Mouse (Mus musculus): ENCODE data around the gene Wnt5b. TPM values are rescaled to one million over a fixed set of nuclear protein-coding genes. Genes with fewer than 3 reads are reported as not detected.
"Not testable (repeated sequence)": the region's sequence is repeated elsewhere in the genome, so short reads cannot be mapped to it uniquely, and the experiment has no call there.

The Wnt5b gene
- polyA plus RNA-seq, 1 experiment, result not detected

DNA sequence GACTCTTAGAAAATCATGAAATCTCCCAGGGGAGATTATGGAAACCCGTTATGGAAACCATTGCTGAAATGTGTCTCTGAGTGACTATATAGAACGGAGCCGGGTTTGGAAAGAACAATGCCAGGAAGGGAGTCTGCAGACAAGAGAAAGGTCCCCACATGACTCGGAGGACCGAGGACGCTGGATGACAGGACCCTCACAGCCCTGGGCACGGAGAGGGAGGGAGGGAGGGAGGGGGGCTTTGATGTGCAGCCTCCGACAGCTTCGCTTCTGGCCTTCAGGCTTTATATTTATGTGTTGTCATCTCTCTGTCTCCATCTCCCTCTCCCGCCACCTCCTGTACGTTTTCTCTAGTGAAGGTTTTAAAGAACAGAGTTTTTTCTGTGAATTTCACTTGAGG is 53.1 kb downstream of the Wnt5b start:
- Histone ChIP-seq H3K27me3 (ENCODE audit: control insufficient read depth) (no peaks in the 10 kb centered on the region), H3K36me3 (ENCODE audit: control insufficient read depth) (no peaks in the 10 kb centered on the region; the same call in 1 of the 2 replicates), H3K9me3 (ENCODE audit: control insufficient read depth, low read length) (no peaks in the 10 kb centered on the region), H3K4me1 (ENCODE audit: control insufficient read depth) (no peaks in the 10 kb centered on the region; the same call in 1 of the 2 replicates), H3K4me3 (replicated peaks) (no peak overlapping the region)
- TF ChIP-seq TAL1 (IDR thresholded peaks at IDR 0.05; ENCODE audit: low read length) (no peak), GATA1 (IDR thresholded peaks at IDR 0.05; ENCODE audit: low read length) (no peak)

GRCm38 (mm10) chr6:119490549-119490948 is 53.6 kb downstream of the Wnt5b start:
- Histone ChIP-seq H3K36me3 (ENCODE audit: control insufficient read depth) (no peaks in the 10 kb centered on the region; the same call in 1 of the 2 replicates), H3K9me3 (ENCODE audit: control insufficient read depth, low read length) (no peaks in the 10 kb centered on the region), H3K4me1 (ENCODE audit: control insufficient read depth) (no peaks in the 10 kb centered on the region; the same call in 1 of the 2 replicates), H3K27me3 (ENCODE audit: control insufficient read depth) (no peaks in the 10 kb centered on the region), H3K4me3 (replicated peaks) (no peak overlapping the region)
- no peak for TF ChIP-seq GATA1 (IDR thresholded peaks at IDR 0.05; ENCODE audit: low read length)
- TF ChIP-seq TAL1 (IDR thresholded peaks at IDR 0.05; ENCODE audit: low read length), result no peak

- no peaks in the 10 kb centered on the region for H3K9me3 ChIP-seq (ENCODE audit: control insufficient read depth, low read length)
- no peaks in the 10 kb centered on the region; the same call in 1 of the 2 replicates for H3K4me1 ChIP-seq (ENCODE audit: control insufficient read depth)
- peaks cover under 1% of the 10 kb centered on the region for H3K36me3 ChIP-seq (ENCODE audit: control insufficient read depth)
- TF ChIP-seq TAL1 (IDR thresholded peaks at IDR 0.05; ENCODE audit: low read length) (no peak), GATA1 (IDR thresholded peaks at IDR 0.05; ENCODE audit: low read length) (no peak)
- no peak overlapping the region for H3K4me3 ChIP-seq (replicated peaks)
- H3K27me3 ChIP-seq (ENCODE audit: control insufficient read depth), result no peaks in the 10 kb centered on the region
Observed at GRCm38 (mm10) chr6:119489765-119490164, 54.4 kb downstream of the Wnt5b start.

DNA sequence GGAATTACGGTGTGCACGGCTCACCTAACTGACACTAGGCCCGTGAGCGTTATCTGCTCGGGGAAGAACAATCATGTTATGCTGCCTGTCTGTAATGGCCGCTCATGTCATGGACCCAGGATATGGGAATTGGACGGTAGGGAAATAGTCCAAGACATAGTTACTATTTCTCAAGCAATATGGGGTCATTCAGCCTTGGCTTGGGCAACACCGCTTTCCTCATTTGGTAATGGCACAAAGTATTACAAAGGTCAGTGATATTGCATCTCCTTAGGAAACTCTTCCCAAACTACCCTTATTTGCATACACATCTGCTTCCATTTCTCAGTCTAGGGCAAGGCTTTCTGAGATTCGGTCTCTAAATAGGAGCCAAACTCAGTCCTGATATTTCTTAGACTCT is 56.5 kb downstream of the Wnt5b start:
- Histone ChIP-seq H3K4me1 (ENCODE audit: control insufficient read depth) (peaks cover 13% of the 10 kb centered on the region), H3K4me3 (replicated peaks) (no peak overlapping the region), H3K9me3 (ENCODE audit: control insufficient read depth, low read length) (no peaks in the 10 kb centered on the region), H3K27me3 (ENCODE audit: control insufficient read depth) (no peaks in the 10 kb centered on the region), H3K36me3 (ENCODE audit: control insufficient read depth) (peaks cover 19% of the 10 kb centered on the region)
- no peak for TF ChIP-seq TAL1 (IDR thresholded peaks at IDR 0.05; ENCODE audit: low read length)
- TF ChIP-seq GATA1 (IDR thresholded peaks at IDR 0.05; ENCODE audit: low read length), result no peak

DNA sequence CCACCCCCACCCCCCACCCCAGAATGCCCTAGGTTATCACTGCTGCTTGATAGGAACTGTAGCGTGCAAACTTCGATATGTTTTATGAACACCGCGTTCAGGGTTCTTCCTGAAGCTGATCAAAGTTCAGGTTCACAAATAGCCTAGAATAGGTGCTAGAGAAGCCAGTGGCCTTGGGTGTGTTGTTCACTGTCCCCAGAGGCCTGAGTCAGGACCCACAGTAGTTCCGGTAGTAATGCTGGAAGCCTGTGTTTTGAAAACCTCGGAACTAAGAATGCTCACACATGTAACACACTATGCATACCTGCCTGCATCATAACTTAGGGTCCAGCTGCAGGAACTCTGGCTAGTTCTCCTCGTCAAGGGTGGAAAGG is 57.1 kb downstream of the Wnt5b start:
- H3K36me3 ChIP-seq (ENCODE audit: control insufficient read depth), result peaks cover 19% of the 10 kb centered on the region
- H3K4me3 ChIP-seq (replicated peaks), result no peak overlapping the region
- H3K9me3 ChIP-seq (ENCODE audit: control insufficient read depth, low read length), result no peaks in the 10 kb centered on the region
- no peaks in the 10 kb centered on the region for H3K27me3 ChIP-seq (ENCODE audit: control insufficient read depth)
- H3K4me1 ChIP-seq (ENCODE audit: control insufficient read depth), result peaks cover 16% of the 10 kb centered on the region
- TF ChIP-seq TAL1 (IDR thresholded peaks at IDR 0.05; ENCODE audit: low read length) (no peak), GATA1 (IDR thresholded peaks at IDR 0.05; ENCODE audit: low read length) (no peak)

DNA sequence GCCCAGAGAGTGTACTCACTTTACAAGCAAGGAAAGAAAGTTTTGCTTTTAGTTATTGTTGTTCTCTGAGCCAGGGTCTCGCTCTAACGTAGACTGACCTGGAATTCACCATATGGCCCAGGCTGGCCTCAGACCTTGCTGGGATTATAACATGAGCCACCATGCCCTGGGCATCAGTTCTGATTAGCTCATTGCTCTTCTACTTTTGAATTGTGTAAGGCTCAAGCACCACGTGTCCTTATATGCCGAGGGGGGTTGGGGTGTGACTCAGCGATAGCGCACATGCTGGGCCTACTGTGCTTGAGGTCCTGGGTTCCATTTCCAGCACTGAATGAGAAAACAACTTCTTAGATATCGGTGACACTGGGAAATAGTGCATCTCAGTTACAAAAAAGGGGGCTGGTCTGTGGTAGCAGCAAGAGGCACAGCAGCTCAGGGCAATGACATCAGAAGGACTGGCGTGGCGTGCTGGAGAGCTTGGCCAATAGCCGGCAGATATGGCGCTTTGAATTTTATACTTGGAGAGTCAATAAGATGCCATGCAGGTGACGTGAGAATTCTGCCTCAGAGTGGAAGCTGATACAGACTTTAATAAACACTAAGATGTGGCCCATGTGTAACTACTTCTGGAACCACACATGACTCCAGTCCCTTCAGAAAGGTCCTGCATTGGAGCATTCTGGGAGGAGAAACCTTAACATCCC is 57.6 kb downstream of the Wnt5b start:
- no peaks in the 10 kb centered on the region for H3K9me3 ChIP-seq (ENCODE audit: control insufficient read depth, low read length)
- peaks cover 18% of the 10 kb centered on the region for H3K4me1 ChIP-seq (ENCODE audit: control insufficient read depth)
- peaks cover 19% of the 10 kb centered on the region for H3K36me3 ChIP-seq (ENCODE audit: control insufficient read depth)
- H3K4me3 ChIP-seq (replicated peaks), result no peak overlapping the region
- TF ChIP-seq TAL1 (IDR thresholded peaks at IDR 0.05; ENCODE audit: low read length) (no peak), GATA1 (IDR thresholded peaks at IDR 0.05; ENCODE audit: low read length) (no peak)
- H3K27me3 ChIP-seq (ENCODE audit: control insufficient read depth), result no peaks in the 10 kb centered on the region

DNA sequence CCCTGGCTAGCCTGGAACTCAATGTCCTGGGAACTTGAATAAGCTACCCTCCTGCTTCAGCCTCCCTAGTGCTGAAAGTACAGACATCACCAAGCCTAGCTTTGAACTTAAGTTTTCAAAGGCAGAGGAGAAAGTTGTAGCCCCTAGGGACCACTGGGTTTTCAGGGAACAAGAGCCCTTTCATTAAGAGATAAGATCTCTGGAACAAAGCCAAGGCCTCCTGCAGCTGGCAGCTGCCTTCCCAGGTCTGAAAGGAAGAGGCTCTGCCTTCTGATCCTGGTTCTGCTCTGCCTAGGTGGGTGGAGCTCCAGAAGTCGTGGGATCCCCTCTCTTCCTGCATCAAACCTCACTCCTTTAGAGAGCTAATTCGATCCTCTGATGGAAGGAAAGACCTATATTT is 58.7 kb downstream of the Wnt5b start:
- Histone ChIP-seq H3K27me3 (ENCODE audit: control insufficient read depth) (no peaks in the 10 kb centered on the region), H3K9me3 (ENCODE audit: control insufficient read depth, low read length) (no peaks in the 10 kb centered on the region), H3K36me3 (ENCODE audit: control insufficient read depth) (peaks cover 25% of the 10 kb centered on the region), H3K4me3 (replicated peaks) (no peak overlapping the region), H3K4me1 (ENCODE audit: control insufficient read depth) (peaks cover 28% of the 10 kb centered on the region)
- TF ChIP-seq TAL1 (IDR thresholded peaks at IDR 0.05; ENCODE audit: low read length), result no peak
- TF ChIP-seq GATA1 (IDR thresholded peaks at IDR 0.05; ENCODE audit: low read length), result no peak

DNA sequence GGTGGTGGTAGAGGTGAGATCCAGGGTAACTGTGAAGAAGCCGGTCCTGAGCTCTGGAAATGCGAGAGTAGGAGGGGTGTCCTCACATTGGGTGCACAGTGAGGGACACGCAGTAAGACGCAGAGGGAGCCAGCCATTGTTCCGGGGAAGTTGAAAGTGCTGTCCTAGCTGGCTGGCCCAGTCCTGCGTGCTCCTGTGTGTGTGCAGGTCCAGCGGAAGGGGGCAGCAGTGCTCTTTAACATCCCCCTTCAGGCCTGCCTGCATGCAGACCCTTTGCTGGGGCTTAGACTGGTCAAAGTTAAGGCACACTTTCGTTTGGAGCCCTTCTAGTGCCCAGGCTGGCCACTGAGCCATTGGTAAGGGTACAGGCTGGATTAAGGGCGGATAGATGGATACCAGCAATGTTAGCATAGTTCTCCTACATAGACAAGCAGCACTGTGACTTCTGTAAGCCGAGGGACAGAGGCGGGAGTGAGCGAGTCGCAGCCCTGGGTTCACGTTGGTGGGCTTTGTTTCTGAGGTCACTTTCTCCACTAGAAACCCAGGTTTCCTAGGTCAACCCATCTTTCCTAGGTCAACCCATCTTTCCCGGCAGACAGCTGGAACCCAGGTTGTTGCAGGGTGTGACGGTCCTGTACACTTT is 61.1 kb downstream of the Wnt5b start:
- peaks cover 47% of the 10 kb centered on the region for H3K4me1 ChIP-seq (ENCODE audit: control insufficient read depth)
- no peaks in the 10 kb centered on the region for H3K9me3 ChIP-seq (ENCODE audit: control insufficient read depth, low read length)
- no peaks in the 10 kb centered on the region for H3K27me3 ChIP-seq (ENCODE audit: control insufficient read depth)
- peak overlapping the region; percentile 51 for H3K4me3 ChIP-seq (replicated peaks)
- peaks cover 27% of the 10 kb centered on the region for H3K36me3 ChIP-seq (ENCODE audit: control insufficient read depth)
- no peak for TF ChIP-seq GATA1 (IDR thresholded peaks at IDR 0.05; ENCODE audit: low read length)
- no peak for TF ChIP-seq TAL1 (IDR thresholded peaks at IDR 0.05; ENCODE audit: low read length)

DNA sequence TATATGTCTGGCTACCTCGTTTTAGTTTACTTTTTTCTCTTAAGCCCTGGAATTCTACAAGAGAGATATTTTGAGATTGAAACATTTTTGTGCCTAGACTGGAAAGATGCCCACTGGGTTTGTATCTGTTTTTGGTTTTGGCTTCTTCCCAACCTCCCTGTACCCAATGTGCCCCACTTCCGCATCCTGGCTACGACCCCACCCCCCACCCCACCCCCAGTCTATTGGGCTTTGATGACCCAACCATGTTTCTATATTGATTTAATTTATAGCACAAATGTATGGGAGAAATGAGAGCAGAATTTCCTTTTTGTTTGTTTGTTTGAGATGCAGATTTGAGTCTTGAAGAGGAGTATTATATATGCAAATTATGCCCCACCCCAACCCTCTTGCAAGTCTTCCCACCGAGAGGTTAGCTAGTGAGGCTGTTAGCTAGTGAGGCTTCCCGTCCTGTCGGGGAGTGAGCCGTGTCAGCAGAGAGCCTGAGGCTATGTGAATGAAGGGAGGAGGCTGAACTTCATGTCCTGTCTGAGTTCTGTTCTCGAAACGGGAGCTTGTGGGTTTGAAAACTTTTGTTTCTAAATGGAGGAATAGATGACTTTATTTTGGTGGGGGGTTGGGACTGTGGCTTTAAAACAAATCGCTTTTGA is 62.3 kb downstream of the Wnt5b start:
- not testable (repeated sequence) for H3K9me3 ChIP-seq (ENCODE audit: control insufficient read depth, low read length); H3K27me3 ChIP-seq (ENCODE audit: control insufficient read depth)
- Histone ChIP-seq H3K4me3 (replicated peaks) (peak overlapping the region; percentile 78), H3K36me3 (ENCODE audit: control insufficient read depth) (peaks cover 27% of the 10 kb centered on the region), H3K4me1 (ENCODE audit: control insufficient read depth) (peaks cover 54% of the 10 kb centered on the region)
